Mouse (Mus musculus) heart, embryonic 11.5 days (tissue): Measurements from ENCODE around the gene Cdc5l. TPM values are rescaled to one million over a fixed set of nuclear protein-coding genes. Genes with fewer than 3 reads are reported as not detected.
A peak's percentile ranks its signal among the peaks of the same experiment; 100 is the strongest.

ENCODE experiments used
- ATAC-seq: fragments of 200-750 bp; cut with Nextera tagmentation; replicated peaks from 2 replicates; pipeline ENCODE4 v1.8.0; 2017; ENCODE audit warnings: moderate library complexity; ENCODE audit not compliant: insufficient number of reproducible peaks, low FRiP score, low TSS enrichment
- H3K27ac ChIP-seq: fragments of 300-500 bp; sonication (generic); 2 replicates; pipeline ENCODE4 v1.5.1; 2014; ENCODE audit warnings: mild to moderate bottlenecking, low read depth, low read length
- H3K27me3 ChIP-seq: fragments of 300-500 bp; sonication (generic); 2 replicates; pipeline ENCODE4 v1.6.1; 2014; ENCODE audit warnings: mild to moderate bottlenecking, low read length, mixed read lengths; ENCODE audit not compliant: control insufficient read depth, insufficient read depth
- H3K36me3 ChIP-seq: fragments of 300-500 bp; sonication (generic); 2 replicates; pipeline ENCODE4 v1.6.1; 2014; ENCODE audit warnings: mild to moderate bottlenecking, low read length, moderate library complexity, mixed read lengths; ENCODE audit not compliant: control insufficient read depth, insufficient read depth
- H3K4me1 ChIP-seq: fragments of 300-500 bp; sonication (generic); 2 replicates; pipeline ENCODE4 v1.6.1; 2014; ENCODE audit warnings: low read length; ENCODE audit not compliant: control insufficient read depth, insufficient read depth
- H3K4me2 ChIP-seq: fragments of 300-500 bp; sonication (generic); 2 replicates; pipeline ENCODE4 v1.6.1; 2014; ENCODE audit warnings: mild to moderate bottlenecking, moderate library complexity
- H3K4me3 ChIP-seq: fragments of 300-500 bp; sonication (generic); 2 replicates; pipeline ENCODE4 v1.5.1; 2014; ENCODE audit warnings: low read depth, low read length
- H3K9ac ChIP-seq: fragments of 300-500 bp; sonication (generic); 2 replicates; pipeline ENCODE4 v1.6.1; 2014; ENCODE audit warnings: mild to moderate bottlenecking, low read depth, low read length, moderate library complexity
- H3K9me3 ChIP-seq: fragments of 300-500 bp; sonication (generic); replicated peaks from 2 replicates; pipeline ENCODE4 v1.6.1; 2016; ENCODE audit warnings: low read length; ENCODE audit not compliant: control insufficient read depth
- WGBS: fragments of 180-500 bp; shearing (Covaris S2); extraction: QIAGEN DNeasy Blood & Tissue Kit; methylation state at CpG from one replicate; pipeline ENCODE4 v1.1.7; 2014; ENCODE audit not compliant: insufficient replicate concordance; 5-methylcytosine and 5-hydroxymethylcytosine counted together
- polyA plus RNA-seq: library from polyadenylated mRNA; unstranded; fragments of >200 nt; fragmentation: Nextera tagmentation; extraction: Ambion mirVana; gene quantifications from 2 replicates; pipeline ENCODE4 v1.2.1, GENCODE M21; 2014

Cdc5l gene
- polyA plus RNA-seq, 1 experiment from 2014 or later, result 57.5 TPM

- no peak for ATAC-seq
- no peaks in the 10 kb centered on the region for H3K27me3 ChIP-seq
Measured at GRCm38 (mm10) chr17:45452271-45452670, 18.7 kb upstream of the Cdc5l start.

GRCm38 (mm10) chr17:45450153-45450552 is 16.6 kb upstream of the Cdc5l start:
- H3K9me3 ChIP-seq, result no peaks in the 10 kb centered on the region
- no peak for ATAC-seq
- H3K27me3 ChIP-seq, result no peaks in the 10 kb centered on the region
- peaks cover 4% of the 10 kb centered on the region; the same call in 1 of the 2 replicates for H3K4me1 ChIP-seq
- 88% methylated on average over 6 of the region's 6 CpGs for WGBS
- no peak overlapping the region for H3K4me2 ChIP-seq
- no peak overlapping the region for H3K4me3 ChIP-seq
- no peaks in the 10 kb centered on the region for H3K36me3 ChIP-seq
- no peak overlapping the region for H3K9ac ChIP-seq
- H3K27ac ChIP-seq, result no peak overlapping the region

More at GRCm38 (mm10) chr17:45452271-45452670, 18.7 kb upstream of the Cdc5l start:
- H3K4me1 ChIP-seq, result no peaks in the 10 kb centered on the region; the same call in 1 of the 2 replicates
- no peak overlapping the region for H3K4me3 ChIP-seq
- H3K36me3 ChIP-seq, result no peaks in the 10 kb centered on the region
- no peaks in the 10 kb centered on the region for H3K9me3 ChIP-seq
- WGBS, result 94% methylated on average over 1 of the region's 1 CpGs
- H3K4me2 ChIP-seq, result no peak overlapping the region
- no peak overlapping the region for H3K27ac ChIP-seq
- no peak overlapping the region for H3K9ac ChIP-seq

- H3K36me3 ChIP-seq, result no peaks in the 10 kb centered on the region
- no peak for ATAC-seq
- H3K9me3 ChIP-seq, result no peaks in the 10 kb centered on the region
Measured at GRCm38 (mm10) chr17:45449586-45449985, 16.0 kb upstream of the Cdc5l start.

GRCm38 (mm10) chr17:45447063-45447462 is 13.5 kb upstream of the Cdc5l start:
- ATAC-seq, result no peak
- Histone ChIP-seq H3K36me3 (no peaks in the 10 kb centered on the region), H3K9me3 (no peaks in the 10 kb centered on the region), H3K4me2 (no peak overlapping the region), H3K27me3 (no peaks in the 10 kb centered on the region), H3K9ac (no peak overlapping the region), H3K27ac (no peak overlapping the region), H3K4me1 (peaks cover 4% of the 10 kb centered on the region; the same call in 1 of the 2 replicates), H3K4me3 (no peak overlapping the region)
- WGBS, result 64% methylated on average over 2 of the region's 2 CpGs

More at GRCm38 (mm10) chr17:45449586-45449985, 16.0 kb upstream of the Cdc5l start:
- Histone ChIP-seq H3K27me3 (no peaks in the 10 kb centered on the region), H3K4me1 (peaks cover 4% of the 10 kb centered on the region; the same call in 1 of the 2 replicates), H3K9ac (no peak overlapping the region), H3K4me3 (no peak overlapping the region), H3K27ac (no peak overlapping the region), H3K4me2 (no peak overlapping the region)
- WGBS, result 88% methylated on average over 8 of the region's 8 CpGs

- Histone ChIP-seq H3K27me3 (no peaks in the 10 kb centered on the region), H3K9me3 (no peaks in the 10 kb centered on the region), H3K4me3 (no peak overlapping the region), H3K4me1 (peaks cover 4% of the 10 kb centered on the region; the same call in 1 of the 2 replicates), H3K27ac (no peak overlapping the region), H3K4me2 (no peak overlapping the region), H3K36me3 (peaks cover 3% of the 10 kb centered on the region; the same call in 1 of the 2 replicates), H3K9ac (no peak overlapping the region)
- 83% methylated on average over 4 of the region's 4 CpGs for WGBS
- ATAC-seq, result no peak
Measured at GRCm38 (mm10) chr17:45445923-45446322, 12.4 kb upstream of the Cdc5l start.

GRCm38 (mm10) chr17:45434262-45434590 is 689 bp upstream of the Cdc5l start:
- peak overlapping the region; percentile 93 for H3K9ac ChIP-seq
- H3K9me3 ChIP-seq, result no peaks in the 10 kb centered on the region
- H3K4me2 ChIP-seq, result peak overlapping the region; percentile 72
- H3K4me3 ChIP-seq, result peak overlapping the region; percentile 84
- peak overlapping the region; percentile 97 for H3K27ac ChIP-seq
- WGBS, result 6% methylated on average over 12 of the region's 12 CpGs
- peaks cover 13% of the 10 kb centered on the region for H3K4me1 ChIP-seq
- H3K36me3 ChIP-seq, result no peaks in the 10 kb centered on the region
- no peak for ATAC-seq
- no peaks in the 10 kb centered on the region for H3K27me3 ChIP-seq

- no peaks in the 10 kb centered on the region for H3K27me3 ChIP-seq
- peak overlapping the region; percentile 84 for H3K4me3 ChIP-seq
- H3K27ac ChIP-seq, result peak overlapping the region; percentile 97
- peak overlapping the region; percentile 93 for H3K9ac ChIP-seq
- WGBS, result 1% methylated on average over 52 of the region's 62 CpGs
- no peaks in the 10 kb centered on the region for H3K36me3 ChIP-seq
- peaks cover 13% of the 10 kb centered on the region for H3K4me1 ChIP-seq
- H3K9me3 ChIP-seq, result no peaks in the 10 kb centered on the region
- ATAC-seq, result peak; percentile 62
- peak overlapping the region; percentile 82 for H3K4me2 ChIP-seq
Measured at GRCm38 (mm10) chr17:45432706-45433398, 685 bp downstream of the Cdc5l start.

- Histone ChIP-seq H3K27ac (no peak overlapping the region), H3K4me1 (peaks cover 13% of the 10 kb centered on the region), H3K9me3 (no peaks in the 10 kb centered on the region), H3K4me3 (peak overlapping the region; percentile 84), H3K4me2 (peak overlapping the region; percentile 82), H3K9ac (peak overlapping the region; percentile 93; the same call in 1 of the 2 replicates), H3K36me3 (no peaks in the 10 kb centered on the region), H3K27me3 (no peaks in the 10 kb centered on the region)
- WGBS, result 73% methylated on average over 3 of the region's 3 CpGs
- ATAC-seq, result no peak
Measured at GRCm38 (mm10) chr17:45432007-45432406, 1.5 kb downstream of the Cdc5l start.

GRCm38 (mm10) chr17:45417387-45417786 is 16.1 kb downstream of the Cdc5l start:
- Histone ChIP-seq H3K36me3 (peaks cover 21% of the 10 kb centered on the region), H3K4me1 (no peaks in the 10 kb centered on the region), H3K4me3 (no peak overlapping the region), H3K27me3 (no peaks in the 10 kb centered on the region), H3K9ac (no peak overlapping the region), H3K27ac (no peak overlapping the region), H3K4me2 (no peak overlapping the region), H3K9me3 (no peaks in the 10 kb centered on the region)
- ATAC-seq, result no peak
- WGBS, result 78% methylated on average over 2 of the region's 2 CpGs
